In genomic region chr8:94800278-94800968, GRCm38 (mm10) we compare ENCODE assay signal across 9 mouse cellular contexts. TPM values are rescaled to one million over a fixed set of nuclear protein-coding genes. Genes with fewer than 3 reads are reported as not detected.
DNase-seq lines count a peak whose midpoint lies in the region; ATAC-seq and TF ChIP-seq lines count a peak whose summit lies in the region.
"Had no signal": no experiment of that assay in that cellular context is flagged by ENCODE, and none has a peak within 500 bp of the region (broad histone marks: within the 10 kb centered on the region; RNA-seq: fewer than 3 reads in every experiment).

No protein-coding gene starts in this region.

- ATAC-seq in G1E (ENCODE audit: extremely low read depth, insufficient number of reproducible peaks, low FRiP score, poor library complexity, severe bottlenecking) = peak; percentile 59

- peaks cover 4% of the 10 kb centered on the region; the same call in 1 of the 2 replicates for H3K27me3 ChIP-seq in G1E (ENCODE audit: insufficient read depth, low read length)
- no peaks in the 10 kb centered on the region for H3K27me3 ChIP-seq in limb, embryonic 10.5 days (ENCODE audit: low read depth, poor library complexity, severe bottlenecking)

- WGBS in limb, embryonic 10.5 days = 66% methylated on average over 7 of the region's 7 CpGs

- DNase-seq in layer of hippocampus, postnatal 10 days (ENCODE audit: low spot score in 2 of 2) = peak; percentile 45 to 51
- DNase-seq in layer of hippocampus, postnatal 14 days (ENCODE audit: low spot score in 2 of 2) = no peak
- no peak for DNase-seq in G1E (ENCODE audit: low spot score)
- DNase-seq in c-Kit-negative CD71-positive TER-119-positive erythroid progenitor cells, embryonic 14.5 days (ENCODE audit: low read depth, low spot score) = peak; percentile 74
- DNase-seq in limb, embryonic 10.5 days (ENCODE audit: low spot score) = peak; percentile 75
- no peak for DNase-seq in heart, adult 9 months (ENCODE audit: low spot score in 2 of 2)
- DNase-seq in adrenal gland, postnatal 10 days = no peak
- DNase-seq in ovary, postnatal 14 days (ENCODE audit: low spot score) = no peak

- H3K4me3 ChIP-seq in G1E (ENCODE audit: low read depth, low read length) = no peak overlapping the region
- H3K4me3 ChIP-seq in limb, embryonic 10.5 days = no peak overlapping the region

- no peak for TF ChIP-seq CTCF in G1E (IDR thresholded peaks at IDR 0.05; ENCODE audit: low read depth, low read length)

- H3K27ac ChIP-seq in limb, embryonic 10.5 days = no peak overlapping the region
- H3K27ac ChIP-seq: macrophage had no signal

- H3K4me1 ChIP-seq in G1E (ENCODE audit: insufficient read depth, low read depth, low read length) = peaks cover 13% of the 10 kb centered on the region
- H3K4me1 ChIP-seq in limb, embryonic 10.5 days = no peaks in the 10 kb centered on the region

- no peaks in the 10 kb centered on the region for H3K36me3 ChIP-seq in G1E (replicated peaks)
- no peaks in the 10 kb centered on the region for H3K36me3 ChIP-seq in limb, embryonic 10.5 days

- H3K9me3 ChIP-seq in G1E (replicated peaks) = no peaks in the 10 kb centered on the region
- no peaks in the 10 kb centered on the region for H3K9me3 ChIP-seq in limb, embryonic 10.5 days (replicated peaks)

RNA-seq across cellular contexts. Expression of gene Ccl17, which starts 9.8 kb away (rescaled TPM):
- 1 to 10 TPM; 6.4 to 7.5 TPM for total RNA-seq in layer of hippocampus, postnatal 10 days (2021)
- total RNA-seq in layer of hippocampus, postnatal 14 days (2021) = 10 to 100 TPM in 1 of 2 experiments, 1 to 10 TPM in 1; 7.3 to 11.1 TPM
- total RNA-seq in G1E (2014; fragmentation: Nextera tagmentation) (not detected in 2 replicates), G1E (2017) (not detected in 2 replicates)
- not detected in 2 replicates for polyA plus RNA-seq in G1E (2012)
- not detected in 2 replicates for polyA plus RNA-seq in limb, embryonic 10.5 days (2016; fragmentation: Nextera tagmentation; extraction: Ambion mirVana)
- total RNA-seq in adrenal gland, postnatal 10 days (2021) = under 1 TPM in 1 of 2 experiments, not detected in 1; 0.96 TPM
- polyA plus RNA-seq: macrophage had no signal

RNA-seq across cellular contexts. Expression of gene Cx3cl1, which starts 28.6 kb away (rescaled TPM):
- 100 to 1,000 TPM; 348 to 361 TPM for total RNA-seq in layer of hippocampus, postnatal 10 days (2021)
- 100 to 1,000 TPM; 458 to 482 TPM for total RNA-seq in layer of hippocampus, postnatal 14 days (2021)
- total RNA-seq in G1E (2014; fragmentation: Nextera tagmentation) = not detected in 2 replicates
- 0.06 and 0.38 TPM in 2 replicates for total RNA-seq in G1E (2017)
- polyA plus RNA-seq in G1E (2012) = not detected in 2 replicates
- 2.7 and 5.3 TPM in 2 replicates for polyA plus RNA-seq in limb, embryonic 10.5 days (2016; fragmentation: Nextera tagmentation; extraction: Ambion mirVana)
- total RNA-seq in adrenal gland, postnatal 10 days (2021) = 10 to 100 TPM; 10.4 to 13.3 TPM

RNA-seq across cellular contexts. Expression of gene Coq9, which starts 37.7 kb away (rescaled TPM):
- total RNA-seq in layer of hippocampus, postnatal 10 days (2021) = 10 to 100 TPM; 66.3 to 76.9 TPM
- total RNA-seq in layer of hippocampus, postnatal 14 days (2021) = 10 to 100 TPM; 80.7 to 97.6 TPM
- 60.7 and 68.8 TPM in 2 replicates for total RNA-seq in G1E (2014; fragmentation: Nextera tagmentation)
- total RNA-seq in G1E (2017) = 38.2 and 49.3 TPM in 2 replicates
- 109 and 133 TPM in 2 replicates for polyA plus RNA-seq in G1E (2012)
- 51.2 and 65.5 TPM in 2 replicates for polyA plus RNA-seq in limb, embryonic 10.5 days (2016; fragmentation: Nextera tagmentation; extraction: Ambion mirVana)
- 100 to 1,000 TPM; 270 to 345 TPM for total RNA-seq in adrenal gland, postnatal 10 days (2021)

RNA-seq across cellular contexts. Expression of gene Ciapin1, which starts 37.7 kb away (rescaled TPM):
- total RNA-seq in layer of hippocampus, postnatal 10 days (2021) = 10 to 100 TPM; 73.4 to 95.8 TPM
- total RNA-seq in layer of hippocampus, postnatal 14 days (2021) = 10 to 100 TPM; 76.1 to 88.0 TPM
- 56.3 and 75.9 TPM in 2 replicates for total RNA-seq in G1E (2014; fragmentation: Nextera tagmentation)
- 54.0 and 61.0 TPM in 2 replicates for total RNA-seq in G1E (2017)
- 450 and 629 TPM in 2 replicates for polyA plus RNA-seq in G1E (2012)
- polyA plus RNA-seq in limb, embryonic 10.5 days (2016; fragmentation: Nextera tagmentation; extraction: Ambion mirVana) = 195 and 198 TPM in 2 replicates
- 100 to 1,000 TPM; 101 to 127 TPM for total RNA-seq in adrenal gland, postnatal 10 days (2021)

RNA-seq across cellular contexts. Expression of gene Ccl22, which starts 55.0 kb away (rescaled TPM):
- total RNA-seq in layer of hippocampus, postnatal 10 days (2021) = not detected
- under 1 TPM; 0.17 to 0.18 TPM for total RNA-seq in layer of hippocampus, postnatal 14 days (2021)
- total RNA-seq in G1E (2014; fragmentation: Nextera tagmentation) (not detected in 2 replicates), G1E (2017) (0.22 TPM in 1 of 2 replicates, not detected in the other)
- 0.02 TPM in 1 of 2 replicates, not detected in the other for polyA plus RNA-seq in G1E (2012)
- not detected in 2 replicates for polyA plus RNA-seq in limb, embryonic 10.5 days (2016; fragmentation: Nextera tagmentation; extraction: Ambion mirVana)
- 1 to 10 TPM in 1 of 2 experiments, under 1 TPM in 1; 0.60 to 1.0 TPM for total RNA-seq in adrenal gland, postnatal 10 days (2021)

Comparison
In these comparisons a context has a peak if more than half of its experiments do, and no peak if none do; other contexts are left out.
1. DNase-seq: peak in layer of hippocampus, postnatal 10 days (2 of 2), c-Kit-negative CD71-positive TER-119-positive erythroid progenitor cells, embryonic 14.5 days (single experiment) and limb, embryonic 10.5 days (single experiment); none in layer of hippocampus, postnatal 14 days (0 of 2), G1E (single experiment), heart, adult 9 months (0 of 2), adrenal gland, postnatal 10 days (single experiment) and ovary, postnatal 14 days (single experiment).
2. RNA of gene Cx3cl1, which starts 28.6 kb away (total RNA-seq): 458 to 482 TPM in layer of hippocampus, postnatal 14 days and 348 to 361 TPM in layer of hippocampus, postnatal 10 days; 10.4 to 13.3 TPM in adrenal gland, postnatal 10 days and 0.06 to 0.38 TPM in G1E; every median in the first group is over 10 times any median in the second.